Mouse (Mus musculus): ENCODE results near the gene Htra1.

GRCm38 (mm10) chr7:130900233-130900848, 35.6 kb upstream of the Htra1 start:
- TF ChIP-seq ZC3H11A (IDR thresholded peaks at IDR 0.05; ENCODE audit: borderline replicate concordance, low read depth, low read length) (no peak), HCFC1 (IDR thresholded peaks at IDR 0.05; ENCODE audit: borderline replicate concordance, insufficient read depth, low read length) (no peak)
